Mouse (Mus musculus) lung, postnatal 0 days (tissue): ENCODE measurements at regions not wholly inside any gene's neighbourhood (a gene's known extent, or its start where the extent isn't known, plus 50 kb on each side); places are given as distances from the start of the nearest gene placed in this dataset.

Source experiments
- ATAC-seq: fragments of 200-750 bp; cut with Nextera tagmentation; 2 replicates; pipeline ENCODE4 v1.8.0; 2017; ENCODE audit warnings: moderate library complexity
- DNase-seq: peaks from one replicate; pipeline ENCODE4 v3.0.0-alpha.2; 2016; ENCODE audit warnings: low spot score
- H3K27ac ChIP-seq: fragments of 300-500 bp; sonication (generic); 2 replicates; pipeline ENCODE4 v1.5.1; 2014; ENCODE audit warnings: antibody characterized with exemption, mild to moderate bottlenecking, low read length, mixed read lengths
- H3K27me3 ChIP-seq: fragments of 300-500 bp; sonication (generic); replicated peaks from 2 replicates; pipeline ENCODE4 v1.6.1; 2014; ENCODE audit warnings: low read length, mixed read lengths; ENCODE audit not compliant: insufficient read depth
- H3K36me3 ChIP-seq: fragments of 300-500 bp; sonication (generic); 2 replicates; pipeline ENCODE4 v1.6.1; 2014; ENCODE audit warnings: low read length, mixed read lengths; ENCODE audit not compliant: insufficient read depth
- H3K4me1 ChIP-seq: fragments of 300-500 bp; sonication (generic); 2 replicates; pipeline ENCODE4 v1.6.1; 2014; ENCODE audit warnings: antibody characterized with exemption, low read depth, low read length, mixed read lengths; ENCODE audit not compliant: insufficient read depth
- H3K4me2 ChIP-seq: fragments of 300-500 bp; sonication (generic); replicated peaks from 2 replicates; pipeline ENCODE4 v1.6.1; 2014; ENCODE audit warnings: low read depth, mild to moderate bottlenecking, low read length, moderate library complexity, mixed read lengths
- H3K4me3 ChIP-seq: fragments of 300-500 bp; sonication (generic); 2 replicates; pipeline ENCODE4 v1.5.1; 2014; ENCODE audit warnings: low read depth, low read length
- H3K9ac ChIP-seq: fragments of 300-500 bp; sonication (generic); replicated peaks from 2 replicates; pipeline ENCODE4 v1.6.1; 2014; ENCODE audit warnings: low read depth, mild to moderate bottlenecking
- H3K9me3 ChIP-seq: fragments of 300-500 bp; sonication (generic); 2 replicates; pipeline ENCODE4 v1.6.1; 2016; ENCODE audit warnings: low read length, mixed read lengths
- CTCF ChIP-seq: IDR thresholded peaks from 2 replicates; pipeline ENCODE4 v1.5.1; 2016; ENCODE audit warnings: antibody characterized with exemption, mild to moderate bottlenecking
- EP300 ChIP-seq: IDR thresholded peaks from 2 replicates; pipeline ENCODE4 v1.6.1; 2016; ENCODE audit warnings: antibody characterized with exemption, mild to moderate bottlenecking, control low read depth
- WGBS: fragments of 180-500 bp; shearing (Covaris S2); extraction: QIAGEN DNeasy Blood & Tissue Kit; methylation state at CpG from one replicate; pipeline ENCODE4 v1.1.7; 2014; 5-methylcytosine and 5-hydroxymethylcytosine counted together

DNA sequence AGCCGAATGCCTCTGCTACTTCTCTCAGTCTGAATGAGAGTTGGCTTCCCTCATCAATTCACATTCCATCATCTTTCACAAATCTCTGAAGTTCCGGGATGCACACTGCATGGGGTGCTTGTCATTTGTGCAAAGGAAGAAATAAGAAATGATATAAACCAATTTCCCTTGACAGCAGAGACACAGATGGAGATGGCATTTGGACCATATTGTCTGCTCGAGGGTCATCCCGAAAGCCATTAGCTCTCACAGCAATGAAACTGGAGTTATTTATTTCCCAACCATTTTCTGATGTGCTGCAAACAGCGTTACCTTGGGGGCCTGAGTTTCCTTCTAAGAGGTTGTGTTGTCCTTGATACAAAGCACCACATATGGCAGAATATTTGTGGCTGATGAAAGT lies 285.5 kb downstream of the Pdha2 start:
- ATAC-seq (no peak), DNase-seq (no peak)
- no peaks in the 10 kb centered on the region for H3K9me3 ChIP-seq
- no peaks in the 10 kb centered on the region for H3K36me3 ChIP-seq
- H3K4me2 ChIP-seq, result no peak overlapping the region
- no peak overlapping the region for H3K9ac ChIP-seq
- H3K4me1 ChIP-seq, result no peaks in the 10 kb centered on the region
- TF ChIP-seq CTCF (no peak), EP300 (no peak)
- no peaks in the 10 kb centered on the region for H3K27me3 ChIP-seq
- 84% methylated on average over 5 of the region's 5 CpGs for WGBS
- no peak overlapping the region for H3K27ac ChIP-seq
- H3K4me3 ChIP-seq, result no peak overlapping the region

DNA sequence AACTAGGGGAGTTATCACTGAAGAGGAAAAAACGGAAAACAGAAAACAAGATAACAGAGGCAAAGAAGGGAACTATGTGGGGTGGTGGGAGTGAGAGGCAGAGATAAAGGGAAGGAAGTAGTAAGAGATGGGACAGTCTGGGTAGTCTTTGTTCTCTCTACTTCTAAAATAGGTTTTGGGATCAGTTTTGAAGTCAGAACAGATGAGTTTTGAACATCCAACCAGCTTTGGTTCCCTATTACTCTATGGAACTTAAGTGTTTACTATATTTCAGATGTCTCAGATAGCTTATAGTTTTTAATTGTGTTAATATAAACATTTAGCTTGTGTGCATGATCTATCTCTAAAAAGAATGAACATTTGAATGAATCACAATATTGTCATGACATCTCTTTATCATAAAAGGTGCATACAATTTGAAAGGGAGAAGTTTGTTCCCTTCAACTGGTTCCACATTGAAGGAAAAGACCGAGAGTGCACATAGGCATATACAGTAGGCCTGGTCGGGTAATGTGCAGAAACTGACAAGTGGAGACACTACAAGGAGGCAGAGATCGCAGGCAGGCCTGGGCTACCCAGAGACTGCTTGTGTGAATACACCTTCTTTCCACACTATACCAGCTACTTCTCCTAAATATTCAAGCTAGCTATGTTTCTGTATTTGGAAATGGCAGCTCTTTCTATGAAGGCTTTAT lies 335.8 kb downstream of the Pdha2 start:
- no peak for DNase-seq
- Histone ChIP-seq H3K36me3 (no peaks in the 10 kb centered on the region), H3K4me3 (no peak overlapping the region), H3K4me1 (no peaks in the 10 kb centered on the region), H3K27ac (no peak overlapping the region), H3K9ac (no peak overlapping the region), H3K9me3 (no peaks in the 10 kb centered on the region), H3K4me2 (no peak overlapping the region), H3K27me3 (no peaks in the 10 kb centered on the region)
- TF ChIP-seq EP300 (no peak), CTCF (no peak)
- WGBS, result 73% methylated on average over 4 of the region's 4 CpGs
- no peak for ATAC-seq

DNA sequence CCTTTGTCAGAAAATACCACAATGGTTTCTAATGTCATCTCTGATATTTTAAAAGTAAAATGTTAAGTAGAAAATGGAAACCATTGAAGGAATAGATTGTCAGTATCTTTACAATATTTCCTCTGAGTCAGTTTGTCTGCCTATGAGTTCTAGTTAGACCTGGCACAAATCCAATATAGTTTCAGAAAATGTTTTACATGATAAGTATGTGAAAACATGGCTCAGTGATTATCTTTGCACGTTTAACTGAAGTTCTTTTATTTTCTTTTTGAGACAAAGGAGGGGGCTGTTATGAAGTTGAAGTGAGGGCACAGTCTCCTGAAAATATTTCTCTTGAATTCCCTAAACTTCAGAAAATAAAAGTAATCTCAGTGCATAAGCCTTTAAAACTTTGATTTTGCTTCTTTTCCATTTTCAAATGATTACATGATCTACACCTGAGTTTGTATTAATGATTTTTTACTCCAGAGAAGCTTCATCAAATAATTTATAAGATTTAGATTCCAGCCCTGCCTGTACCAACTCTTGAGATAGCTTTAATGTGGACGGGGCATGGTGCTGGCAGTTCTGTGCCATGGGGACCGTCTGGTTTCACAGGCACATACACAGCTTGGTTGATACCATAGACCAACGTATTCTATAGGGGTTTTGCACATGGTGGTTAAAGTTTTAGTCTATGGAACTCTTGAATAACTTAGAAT lies 336.5 kb downstream of the Pdha2 start:
- Histone ChIP-seq H3K27ac (no peak overlapping the region), H3K27me3 (no peaks in the 10 kb centered on the region), H3K4me2 (no peak overlapping the region), H3K9me3 (no peaks in the 10 kb centered on the region), H3K36me3 (no peaks in the 10 kb centered on the region), H3K4me3 (no peak overlapping the region), H3K4me1 (no peaks in the 10 kb centered on the region), H3K9ac (no peak overlapping the region)
- WGBS, result 53% methylated on average over 4 of the region's 4 CpGs
- DNase-seq (no peak), ATAC-seq (no peak)
- TF ChIP-seq EP300, result no peak

DNA sequence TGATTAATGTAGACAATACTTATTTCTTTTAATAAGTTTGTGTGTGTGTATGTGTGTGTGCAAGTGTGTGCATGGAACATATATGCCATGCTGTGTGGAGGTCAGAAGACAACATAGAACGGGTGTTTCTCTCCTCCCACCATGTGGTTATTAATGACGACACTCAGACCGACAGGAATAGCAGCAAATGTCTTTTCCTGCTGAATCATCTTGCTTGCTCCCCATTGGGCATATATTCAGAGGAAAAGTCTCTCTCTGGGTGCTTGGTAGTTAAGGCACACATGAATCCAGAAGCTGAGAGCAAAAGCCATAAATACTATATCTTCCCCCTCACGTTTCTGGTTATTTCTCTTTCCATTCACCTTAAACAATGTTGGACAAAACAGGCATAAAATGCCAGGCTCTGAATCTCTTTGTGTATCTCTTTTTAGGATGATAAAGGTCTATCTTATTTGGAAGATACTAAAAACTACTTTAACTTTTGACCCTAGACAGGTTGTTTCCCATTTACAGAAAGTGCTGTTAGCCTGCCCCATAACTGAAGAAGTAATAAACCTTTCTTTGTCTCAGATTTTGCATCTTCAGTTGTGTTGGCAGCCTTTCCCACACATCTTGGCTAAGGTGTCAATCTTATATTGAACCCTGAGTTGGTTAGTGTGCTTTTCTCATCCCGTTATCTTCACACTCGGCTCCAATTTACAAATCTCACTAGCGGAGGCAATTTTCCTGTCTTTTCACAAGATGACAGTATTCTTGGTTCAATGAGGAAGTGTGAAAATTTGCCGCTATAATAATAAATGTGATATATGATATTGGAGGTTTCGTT lies 337.9 kb downstream of the Pdha2 start:
- no peak overlapping the region for H3K9ac ChIP-seq
- 77% methylated on average over 9 of the region's 9 CpGs for WGBS

DNA sequence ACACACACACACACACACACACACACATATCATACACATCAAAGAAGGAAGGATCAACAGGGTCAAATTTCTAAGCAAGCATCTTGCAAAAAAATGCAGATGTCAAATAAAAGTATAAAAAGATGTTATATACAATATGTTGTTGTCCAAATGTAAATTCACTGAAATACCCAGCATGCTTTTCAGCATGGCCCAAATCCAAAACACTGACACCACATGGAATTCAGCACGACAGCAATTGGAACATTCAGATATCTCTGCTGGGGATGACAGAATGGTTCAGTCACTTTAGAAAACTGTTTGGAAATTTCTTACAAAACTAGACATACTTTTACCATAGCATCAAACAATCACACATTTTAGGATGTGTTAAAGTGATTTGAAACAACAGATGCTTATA lies 339.6 kb downstream of the Pdha2 start:
- no peak overlapping the region for H3K4me3 ChIP-seq
- H3K36me3 ChIP-seq, result no peaks in the 10 kb centered on the region
- ATAC-seq (no peak), DNase-seq (no peak)
- H3K4me2 ChIP-seq, result no peak overlapping the region
- no peak overlapping the region for H3K27ac ChIP-seq
- H3K9me3 ChIP-seq, result no peaks in the 10 kb centered on the region
- H3K9ac ChIP-seq, result no peak overlapping the region
- WGBS, result 54% methylated on average over 1 of the region's 1 CpGs
- no peak for TF ChIP-seq CTCF
- TF ChIP-seq EP300, result no peak
- H3K27me3 ChIP-seq, result no peaks in the 10 kb centered on the region
- no peaks in the 10 kb centered on the region for H3K4me1 ChIP-seq

More for the DNA sequence above, 337.9 kb downstream of the Pdha2 start:
- Histone ChIP-seq H3K4me3 (no peak overlapping the region), H3K4me1 (no peaks in the 10 kb centered on the region), H3K27me3 (no peaks in the 10 kb centered on the region), H3K9me3 (no peaks in the 10 kb centered on the region), H3K27ac (no peak overlapping the region), H3K4me2 (no peak overlapping the region), H3K36me3 (no peaks in the 10 kb centered on the region)
- no peak for DNase-seq
- no peak for TF ChIP-seq EP300
- TF ChIP-seq CTCF, result no peak
- ATAC-seq, result no peak

DNA sequence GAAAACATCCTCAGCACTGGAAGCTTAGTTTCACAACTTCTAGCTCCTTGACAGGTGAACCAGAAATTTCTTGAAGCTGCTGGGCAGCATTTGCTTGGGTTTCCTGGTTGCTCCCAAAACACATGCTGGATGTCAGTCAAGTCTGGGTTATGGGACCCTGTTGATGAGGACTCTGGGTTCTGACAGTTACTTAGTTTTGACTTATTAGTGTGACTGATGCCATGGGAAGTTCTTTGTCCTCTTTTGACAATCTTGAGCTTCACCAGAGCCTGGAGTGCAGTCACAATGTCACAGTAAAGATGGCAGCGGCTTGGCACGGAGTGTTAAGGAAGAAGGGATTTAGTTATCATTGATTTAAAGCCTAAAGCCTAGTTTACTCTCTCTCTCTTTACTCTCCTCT lies 340.9 kb downstream of the Pdha2 start:
- no peaks in the 10 kb centered on the region for H3K9me3 ChIP-seq
- WGBS, result 75% methylated on average over 2 of the region's 2 CpGs
- no peak overlapping the region for H3K4me2 ChIP-seq
- H3K4me3 ChIP-seq, result no peak overlapping the region
- no peak for TF ChIP-seq EP300
- no peak for TF ChIP-seq CTCF
- H3K9ac ChIP-seq, result no peak overlapping the region
- no peaks in the 10 kb centered on the region for H3K4me1 ChIP-seq
- no peak overlapping the region for H3K27ac ChIP-seq
- no peaks in the 10 kb centered on the region for H3K36me3 ChIP-seq
- DNase-seq (no peak), ATAC-seq (no peak)
- H3K27me3 ChIP-seq, result no peaks in the 10 kb centered on the region
